Mouse (Mus musculus): ENCODE data around the gene Rai1. TPM values are rescaled to one million over a fixed set of nuclear protein-coding genes. Genes with fewer than 3 reads are reported as not detected.
A peak's percentile ranks its signal among the peaks of the same experiment; 100 is the strongest.

The Rai1 gene
- polyA plus RNA-seq, 1 experiment from 2014 or later, result 37.8 TPM

- H3K27me3 ChIP-seq (ENCODE audit: insufficient read depth, low read length), result no peaks in the 10 kb centered on the region
- no peak overlapping the region for H3K4me2 ChIP-seq
- DNase-seq (peak; percentile 28), ATAC-seq (ENCODE audit: insufficient read depth) (peak; percentile 48; the same call in 1 of the 2 replicates)
- 59% methylated on average over 8 of the region's 8 CpGs for WGBS
- no peaks in the 10 kb centered on the region for H3K9me3 ChIP-seq (ENCODE audit: low read depth, low read length)
- H3K4me1 ChIP-seq (ENCODE audit: insufficient read depth), result peaks cover 17% of the 10 kb centered on the region
- H3K9ac ChIP-seq, result peak overlapping the region; percentile 9; the same call in 1 of the 2 replicates
- H3K36me3 ChIP-seq (ENCODE audit: insufficient read depth), result peaks cover 7% of the 10 kb centered on the region; the same call in 1 of the 2 replicates
- no peak for TF ChIP-seq CTCF (IDR thresholded peaks at IDR 0.05; ENCODE audit: low read depth)
- H3K27ac ChIP-seq (ENCODE audit: low read depth), result peak overlapping the region; percentile 60; the same call in 1 of the 2 replicates
- no peak overlapping the region for H3K4me3 ChIP-seq (ENCODE audit: low read depth, low read length)
Observed at GRCm38 (mm10) chr11:60233235-60233634, 128.4 kb downstream of the Rai1 start.

- no peak overlapping the region for H3K27ac ChIP-seq (ENCODE audit: low read depth)
- ATAC-seq (ENCODE audit: insufficient read depth), result no peak
- no peaks in the 10 kb centered on the region for H3K27me3 ChIP-seq (ENCODE audit: insufficient read depth, low read length)
- H3K4me1 ChIP-seq (ENCODE audit: insufficient read depth), result peaks cover 17% of the 10 kb centered on the region
- H3K4me3 ChIP-seq (ENCODE audit: low read depth, low read length), result no peak overlapping the region
- H3K4me2 ChIP-seq, result no peak overlapping the region
- H3K36me3 ChIP-seq (ENCODE audit: insufficient read depth), result peaks cover 11% of the 10 kb centered on the region
- TF ChIP-seq CTCF (IDR thresholded peaks at IDR 0.05; ENCODE audit: low read depth), result no peak
- H3K9me3 ChIP-seq (ENCODE audit: low read depth, low read length), result no peaks in the 10 kb centered on the region
- H3K9ac ChIP-seq, result no peak overlapping the region
- DNase-seq, result no peak
- WGBS, result 79% methylated on average over 5 of the region's 5 CpGs
Observed at GRCm38 (mm10) chr11:60235351-60235750, 130.5 kb downstream of the Rai1 start.

GRCm38 (mm10) chr11:60240509-60240908 lies 135.7 kb downstream of the Rai1 start:
- Histone ChIP-seq H3K9me3 (ENCODE audit: low read depth, low read length) (no peaks in the 10 kb centered on the region), H3K27me3 (ENCODE audit: insufficient read depth, low read length) (no peaks in the 10 kb centered on the region), H3K4me1 (ENCODE audit: insufficient read depth) (no peaks in the 10 kb centered on the region), H3K4me3 (ENCODE audit: low read depth, low read length) (no peak overlapping the region), H3K27ac (ENCODE audit: low read depth) (no peak overlapping the region), H3K36me3 (ENCODE audit: insufficient read depth) (peaks cover 25% of the 10 kb centered on the region), H3K9ac (no peak overlapping the region), H3K4me2 (no peak overlapping the region)
- WGBS, result 73% methylated on average over 4 of the region's 4 CpGs
- DNase-seq (no peak), ATAC-seq (ENCODE audit: insufficient read depth) (no peak)
- no peak for TF ChIP-seq CTCF (IDR thresholded peaks at IDR 0.05; ENCODE audit: low read depth)

- H3K9ac ChIP-seq, result no peak overlapping the region
Observed at GRCm38 (mm10) chr11:60244503-60245143, 139.8 kb downstream of the Rai1 start.

GRCm38 (mm10) chr11:60246077-60246476 lies 141.3 kb downstream of the Rai1 start:
- Histone ChIP-seq H3K27ac (ENCODE audit: low read depth) (no peak overlapping the region), H3K36me3 (ENCODE audit: insufficient read depth) (peaks cover 6% of the 10 kb centered on the region; the same call in 1 of the 2 replicates), H3K4me3 (ENCODE audit: low read depth, low read length) (no peak overlapping the region), H3K9ac (no peak overlapping the region), H3K9me3 (ENCODE audit: low read depth, low read length) (no peaks in the 10 kb centered on the region), H3K4me2 (no peak overlapping the region), H3K27me3 (ENCODE audit: insufficient read depth, low read length) (no peaks in the 10 kb centered on the region), H3K4me1 (ENCODE audit: insufficient read depth) (no peaks in the 10 kb centered on the region)
- no peak for TF ChIP-seq CTCF (IDR thresholded peaks at IDR 0.05; ENCODE audit: low read depth)
- no peak for DNase-seq
- ATAC-seq (ENCODE audit: insufficient read depth), result no peak

More at GRCm38 (mm10) chr11:60244503-60245143, 139.8 kb downstream of the Rai1 start:
- ATAC-seq (ENCODE audit: insufficient read depth), result no peak
- DNase-seq, result no peak
- Histone ChIP-seq H3K9me3 (ENCODE audit: low read depth, low read length) (no peaks in the 10 kb centered on the region), H3K4me1 (ENCODE audit: insufficient read depth) (no peaks in the 10 kb centered on the region), H3K4me3 (ENCODE audit: low read depth, low read length) (no peak overlapping the region), H3K4me2 (no peak overlapping the region), H3K27ac (ENCODE audit: low read depth) (no peak overlapping the region), H3K36me3 (ENCODE audit: insufficient read depth) (peaks cover 21% of the 10 kb centered on the region), H3K27me3 (ENCODE audit: insufficient read depth, low read length) (no peaks in the 10 kb centered on the region)
- 58% methylated on average over 11 of the region's 11 CpGs for WGBS
- no peak for TF ChIP-seq CTCF (IDR thresholded peaks at IDR 0.05; ENCODE audit: low read depth)

- no peaks in the 10 kb centered on the region for H3K4me1 ChIP-seq (ENCODE audit: insufficient read depth)
- DNase-seq (no peak), ATAC-seq (ENCODE audit: insufficient read depth) (no peak)
- H3K27ac ChIP-seq (ENCODE audit: low read depth), result no peak overlapping the region
- TF ChIP-seq CTCF (IDR thresholded peaks at IDR 0.05; ENCODE audit: low read depth), result no peak
- no peaks in the 10 kb centered on the region for H3K27me3 ChIP-seq (ENCODE audit: insufficient read depth, low read length)
- H3K4me2 ChIP-seq, result no peak overlapping the region
- no peak overlapping the region for H3K4me3 ChIP-seq (ENCODE audit: low read depth, low read length)
- no peaks in the 10 kb centered on the region for H3K36me3 ChIP-seq (ENCODE audit: insufficient read depth)
- no peak overlapping the region for H3K9ac ChIP-seq
- H3K9me3 ChIP-seq (ENCODE audit: low read depth, low read length), result no peaks in the 10 kb centered on the region
- 42% methylated on average over 5 of the region's 5 CpGs for WGBS
Observed at GRCm38 (mm10) chr11:60247753-60248550, 143.1 kb downstream of the Rai1 start.

Small RNA genes lying within 50 kb of the gene (microRNA-seq; reads per million reads assigned to microRNA genes)
- not detected for gene Mir6921 (ENCODE audit: borderline number of aligned reads)
- not detected for gene Mir6922 (ENCODE audit: borderline number of aligned reads)

Other genes starting within 250 kb of the Rai1 start
- gene Med9, start 156.8 kb upstream of the Rai1 start, polyA plus RNA-seq (2014; fragmentation: Nextera tagmentation; extraction: Ambion mirVana), result 48.9 and 50.4 TPM in 2 replicates
- 1.7 and 2.2 TPM in 2 replicates for gene Rasd1, start 140.1 kb upstream of the Rai1 start, polyA plus RNA-seq (2014; fragmentation: Nextera tagmentation; extraction: Ambion mirVana)
- gene Pemt, start 58.5 kb upstream of the Rai1 start, polyA plus RNA-seq (2014; fragmentation: Nextera tagmentation; extraction: Ambion mirVana), result 8.8 and 9.7 TPM in 2 replicates
- gene Srebf1, start 117.6 kb downstream of the Rai1 start, polyA plus RNA-seq (2014; fragmentation: Nextera tagmentation; extraction: Ambion mirVana), result 73.9 and 77.2 TPM in 2 replicates
- gene Tom1l2, start 247.9 kb downstream of the Rai1 start, polyA plus RNA-seq (2014; fragmentation: Nextera tagmentation; extraction: Ambion mirVana), result 19.8 and 20.6 TPM in 2 replicates
- gene Drc3, start 248.3 kb downstream of the Rai1 start, polyA plus RNA-seq (2014; fragmentation: Nextera tagmentation; extraction: Ambion mirVana), result 2.8 and 3.4 TPM in 2 replicates

Measured in lung, embryonic 14.5 days (tissue).